Mouse (Mus musculus): ENCODE measurements at regions not wholly inside any gene's neighbourhood (a gene's known extent, or its start where the extent isn't known, plus 50 kb on each side); places are given as distances from the start of the nearest gene placed in this dataset.
"Not testable (repeated sequence)": the region's sequence is repeated elsewhere in the genome, so short reads cannot be mapped to it uniquely, and the experiment has no call there.

- H3K4me3 ChIP-seq, result no peak overlapping the region
- WGBS, result 75% methylated on average over 4 of the region's 4 CpGs
- no peak overlapping the region for H3K4me2 ChIP-seq (replicated peaks)
- H3K27me3 ChIP-seq, result no peaks in the 10 kb centered on the region
- H3K9ac ChIP-seq, result no peak overlapping the region
- no peaks in the 10 kb centered on the region for H3K36me3 ChIP-seq
- H3K4me1 ChIP-seq, result no peaks in the 10 kb centered on the region
- no peak overlapping the region for H3K27ac ChIP-seq
- ATAC-seq (ENCODE audit: insufficient number of reproducible peaks, insufficient read depth, low FRiP score, low TSS enrichment), result no peak
- H3K9me3 ChIP-seq, result no peaks in the 10 kb centered on the region
Measured at GRCm38 (mm10) chr8:5523281-5523680, 418.1 kb upstream of the Slc10a2 start.

- Histone ChIP-seq H3K27ac (no peak overlapping the region), H3K9ac (no peak overlapping the region)
- 76% methylated on average over 2 of the region's 2 CpGs for WGBS
Measured at GRCm38 (mm10) chr8:5495861-5496260, 390.7 kb upstream of the Slc10a2 start.

GRCm38 (mm10) chr8:5490491-5490890, 385.3 kb upstream of the Slc10a2 start:
- Histone ChIP-seq H3K4me3 (no peak overlapping the region), H3K4me1 (no peaks in the 10 kb centered on the region), H3K27me3 (no peaks in the 10 kb centered on the region), H3K4me2 (replicated peaks) (no peak overlapping the region), H3K9me3 (no peaks in the 10 kb centered on the region), H3K9ac (no peak overlapping the region), H3K36me3 (no peaks in the 10 kb centered on the region), H3K27ac (no peak overlapping the region)
- no peak for ATAC-seq (ENCODE audit: insufficient number of reproducible peaks, insufficient read depth, low FRiP score, low TSS enrichment)
- 74% methylated on average over 3 of the region's 3 CpGs for WGBS

More at GRCm38 (mm10) chr8:5495861-5496260, 390.7 kb upstream of the Slc10a2 start:
- ATAC-seq (ENCODE audit: insufficient number of reproducible peaks, insufficient read depth, low FRiP score, low TSS enrichment), result no peak
- Histone ChIP-seq H3K4me2 (replicated peaks) (no peak overlapping the region), H3K4me3 (no peak overlapping the region), H3K27me3 (no peaks in the 10 kb centered on the region), H3K36me3 (no peaks in the 10 kb centered on the region), H3K9me3 (no peaks in the 10 kb centered on the region), H3K4me1 (no peaks in the 10 kb centered on the region)

- 67% methylated on average over 1 of the region's 1 CpGs for WGBS
- Histone ChIP-seq H3K36me3 (no peaks in the 10 kb centered on the region), H3K9ac (no peak overlapping the region), H3K27ac (no peak overlapping the region), H3K9me3 (no peaks in the 10 kb centered on the region), H3K4me2 (replicated peaks) (no peak overlapping the region), H3K27me3 (no peaks in the 10 kb centered on the region), H3K4me1 (no peaks in the 10 kb centered on the region), H3K4me3 (no peak overlapping the region)
- ATAC-seq (ENCODE audit: insufficient number of reproducible peaks, insufficient read depth, low FRiP score, low TSS enrichment), result no peak
Measured at GRCm38 (mm10) chr8:5482938-5483337, 377.8 kb upstream of the Slc10a2 start.

GRCm38 (mm10) chr8:5472999-5473398, 367.8 kb upstream of the Slc10a2 start:
- H3K4me2 ChIP-seq (replicated peaks), result no peak overlapping the region
- H3K27me3 ChIP-seq, result no peaks in the 10 kb centered on the region
- no peak overlapping the region for H3K27ac ChIP-seq
- H3K9ac ChIP-seq, result no peak overlapping the region
- no peak overlapping the region for H3K4me3 ChIP-seq
- no peak for ATAC-seq (ENCODE audit: insufficient number of reproducible peaks, insufficient read depth, low FRiP score, low TSS enrichment)
- H3K9me3 ChIP-seq, result no peaks in the 10 kb centered on the region
- no peaks in the 10 kb centered on the region for H3K4me1 ChIP-seq
- H3K36me3 ChIP-seq, result no peaks in the 10 kb centered on the region

- H3K9me3 ChIP-seq, result no peaks in the 10 kb centered on the region
- no peak overlapping the region for H3K4me2 ChIP-seq (replicated peaks)
- H3K4me1 ChIP-seq, result no peaks in the 10 kb centered on the region
- no peak overlapping the region for H3K9ac ChIP-seq
- H3K36me3 ChIP-seq, result no peaks in the 10 kb centered on the region
- H3K27ac ChIP-seq, result no peak overlapping the region
- no peak for ATAC-seq (ENCODE audit: insufficient number of reproducible peaks, insufficient read depth, low FRiP score, low TSS enrichment)
- 87% methylated on average over 1 of the region's 1 CpGs for WGBS
- H3K4me3 ChIP-seq, result no peak overlapping the region
- H3K27me3 ChIP-seq, result no peaks in the 10 kb centered on the region
Measured at GRCm38 (mm10) chr8:5472582-5472981, 367.4 kb upstream of the Slc10a2 start.

GRCm38 (mm10) chr8:5457619-5458018, 352.5 kb upstream of the Slc10a2 start:
- no peaks in the 10 kb centered on the region for H3K36me3 ChIP-seq
- no peak overlapping the region for H3K4me3 ChIP-seq
- 89% methylated on average over 1 of the region's 1 CpGs for WGBS
- H3K9me3 ChIP-seq, result no peaks in the 10 kb centered on the region
- H3K27ac ChIP-seq, result no peak overlapping the region
- no peak overlapping the region for H3K4me2 ChIP-seq (replicated peaks)
- H3K9ac ChIP-seq, result no peak overlapping the region
- no peaks in the 10 kb centered on the region for H3K4me1 ChIP-seq
- H3K27me3 ChIP-seq, result no peaks in the 10 kb centered on the region
- ATAC-seq (ENCODE audit: insufficient number of reproducible peaks, insufficient read depth, low FRiP score, low TSS enrichment), result no peak

GRCm38 (mm10) chr8:5453469-5453868, 348.3 kb upstream of the Slc10a2 start:
- H3K4me1 ChIP-seq, result no peaks in the 10 kb centered on the region
- H3K4me2 ChIP-seq (replicated peaks), result no peak overlapping the region
- no peaks in the 10 kb centered on the region for H3K36me3 ChIP-seq
- no peak overlapping the region for H3K4me3 ChIP-seq
- no peak overlapping the region for H3K9ac ChIP-seq
- ATAC-seq (ENCODE audit: insufficient number of reproducible peaks, insufficient read depth, low FRiP score, low TSS enrichment), result no peak
- no peaks in the 10 kb centered on the region for H3K9me3 ChIP-seq
- 88% methylated on average over 4 of the region's 4 CpGs for WGBS
- no peaks in the 10 kb centered on the region for H3K27me3 ChIP-seq
- no peak overlapping the region for H3K27ac ChIP-seq

- not testable (repeated sequence) for H3K27ac ChIP-seq; H3K4me1 ChIP-seq; H3K36me3 ChIP-seq; H3K27me3 ChIP-seq; H3K9ac ChIP-seq; H3K4me2 ChIP-seq (replicated peaks); H3K4me3 ChIP-seq; H3K9me3 ChIP-seq; ATAC-seq (ENCODE audit: insufficient number of reproducible peaks, insufficient read depth, low FRiP score, low TSS enrichment)
- WGBS, result 89% methylated on average over 5 of the region's 5 CpGs
Measured at GRCm38 (mm10) chr8:5442243-5442642, 337.1 kb upstream of the Slc10a2 start.

GRCm38 (mm10) chr8:5440404-5440803, 335.3 kb upstream of the Slc10a2 start:
- H3K9ac ChIP-seq; H3K27me3 ChIP-seq; H3K4me2 ChIP-seq (replicated peaks); H3K4me1 ChIP-seq; H3K27ac ChIP-seq; H3K36me3 ChIP-seq; H3K9me3 ChIP-seq; H3K4me3 ChIP-seq; ATAC-seq (ENCODE audit: insufficient number of reproducible peaks, insufficient read depth, low FRiP score, low TSS enrichment): not testable (repeated sequence)
- WGBS, result 84% methylated on average over 3 of the region's 3 CpGs

GRCm38 (mm10) chr8:5439054-5439453, 333.9 kb upstream of the Slc10a2 start:
- H3K9me3 ChIP-seq, result peaks cover 3% of the 10 kb centered on the region; the same call in 1 of the 2 replicates
- no peak for ATAC-seq (ENCODE audit: insufficient number of reproducible peaks, insufficient read depth, low FRiP score, low TSS enrichment)
- H3K27me3 ChIP-seq, result no peaks in the 10 kb centered on the region
- 38% methylated on average over 2 of the region's 2 CpGs for WGBS
- no peak overlapping the region for H3K9ac ChIP-seq
- no peaks in the 10 kb centered on the region for H3K36me3 ChIP-seq
- H3K4me3 ChIP-seq, result no peak overlapping the region
- no peak overlapping the region for H3K27ac ChIP-seq
- no peaks in the 10 kb centered on the region for H3K4me1 ChIP-seq
- H3K4me2 ChIP-seq (replicated peaks), result no peak overlapping the region

GRCm38 (mm10) chr8:5428303-5428971, 323.3 kb upstream of the Slc10a2 start:
- 58% methylated on average over 3 of the region's 3 CpGs for WGBS
- ATAC-seq (ENCODE audit: insufficient number of reproducible peaks, insufficient read depth, low FRiP score, low TSS enrichment), result no peak
- no peak overlapping the region for H3K4me3 ChIP-seq
- H3K27ac ChIP-seq, result no peak overlapping the region
- H3K9me3 ChIP-seq, result no peaks in the 10 kb centered on the region
- no peak overlapping the region for H3K4me2 ChIP-seq (replicated peaks)
- no peaks in the 10 kb centered on the region for H3K36me3 ChIP-seq
- no peaks in the 10 kb centered on the region for H3K27me3 ChIP-seq
- H3K9ac ChIP-seq, result no peak overlapping the region
- H3K4me1 ChIP-seq, result no peaks in the 10 kb centered on the region

- not testable (repeated sequence) for H3K9ac ChIP-seq; H3K27me3 ChIP-seq; H3K36me3 ChIP-seq; H3K4me2 ChIP-seq (replicated peaks); H3K9me3 ChIP-seq; H3K4me1 ChIP-seq; ATAC-seq (ENCODE audit: insufficient number of reproducible peaks, insufficient read depth, low FRiP score, low TSS enrichment); H3K27ac ChIP-seq; H3K4me3 ChIP-seq
- 34% methylated on average over 2 of the region's 2 CpGs for WGBS
Measured at GRCm38 (mm10) chr8:5416841-5417240, 311.7 kb upstream of the Slc10a2 start.
